Mouse (Mus musculus) left cerebral cortex, postnatal 4 days (tissue): ENCODE data around the gene Gm12830. TPM values are rescaled to one million over a fixed set of nuclear protein-coding genes. Genes with fewer than 3 reads are reported as not detected.
A peak's percentile ranks its signal among the peaks of the same experiment; 100 is the strongest.

Experiments used
- DNase-seq: peaks from one replicate; pipeline ENCODE4 v3.0.0-alpha.2; 2022
- intact Hi-C: fragments of 180-260 bp; cut with DNase I; formaldehyde crosslinking; loops from one replicate; pipeline ENCODE4 v1.15.1; 2025
- total RNA-seq, 2 experiments: library from RNA; stranded (reverse); gene quantifications; 2 replicates each; pipeline ENCODE4 v1.2.3; 2021

The Gm12830 gene
- total RNA-seq, 2 experiments from 2014 or later, result not detected

DNA sequence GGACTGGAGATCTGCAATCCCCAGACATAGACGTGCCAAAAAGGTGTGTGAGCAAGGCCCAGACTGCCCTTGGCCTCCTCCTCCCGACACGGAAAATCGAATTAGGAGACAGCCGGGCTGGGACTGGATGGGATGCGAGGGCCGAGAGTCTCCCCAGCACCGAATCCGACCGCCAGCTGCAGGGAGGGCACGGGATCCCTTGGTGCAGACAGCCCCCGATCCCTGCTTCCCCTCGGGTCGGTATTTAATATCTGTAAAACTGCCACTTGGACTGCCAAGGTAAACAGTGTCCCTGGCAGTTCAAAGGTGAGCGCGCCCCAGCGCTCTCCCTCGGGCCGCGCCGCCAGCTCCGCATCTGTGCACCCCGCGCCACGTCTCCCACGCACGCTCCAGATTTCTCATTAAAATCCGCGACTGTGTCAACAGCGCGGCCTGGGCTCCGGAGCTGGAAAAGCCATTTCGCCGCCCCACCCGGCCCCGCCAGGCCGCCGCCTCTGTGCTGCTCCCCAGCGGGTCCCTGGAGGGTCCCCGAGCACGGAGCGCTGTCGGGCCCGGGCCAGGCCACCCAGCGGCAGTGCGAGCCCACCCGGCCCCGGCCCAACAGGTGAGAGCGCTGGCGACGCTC, 21.7 kb downstream of the Gm12830 start:
- intact Hi-C loops, result no loop called here
- DNase-seq, result no peak

DNA sequence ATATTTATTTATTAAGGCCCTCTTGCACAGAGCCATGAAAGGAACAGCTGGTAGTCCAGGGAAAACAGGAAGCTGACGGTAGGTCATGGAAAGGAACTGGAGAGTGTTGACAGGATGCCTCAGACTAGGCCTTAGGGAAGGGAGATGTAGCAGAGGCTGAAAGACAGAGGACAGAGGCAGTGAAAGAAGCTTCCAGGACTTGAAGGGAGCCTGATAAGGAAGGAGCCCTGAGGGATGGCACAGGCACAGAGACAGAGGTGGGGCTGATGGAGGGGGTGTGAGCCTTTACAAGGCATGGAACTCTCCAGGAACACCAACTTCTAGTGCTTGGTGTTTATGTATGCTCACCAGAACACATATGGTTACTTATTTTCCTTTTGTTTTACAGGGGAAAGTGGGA, 23.1 kb downstream of the Gm12830 start:
- DNase-seq, result no peak
- intact Hi-C loops, result no loop called here

DNA sequence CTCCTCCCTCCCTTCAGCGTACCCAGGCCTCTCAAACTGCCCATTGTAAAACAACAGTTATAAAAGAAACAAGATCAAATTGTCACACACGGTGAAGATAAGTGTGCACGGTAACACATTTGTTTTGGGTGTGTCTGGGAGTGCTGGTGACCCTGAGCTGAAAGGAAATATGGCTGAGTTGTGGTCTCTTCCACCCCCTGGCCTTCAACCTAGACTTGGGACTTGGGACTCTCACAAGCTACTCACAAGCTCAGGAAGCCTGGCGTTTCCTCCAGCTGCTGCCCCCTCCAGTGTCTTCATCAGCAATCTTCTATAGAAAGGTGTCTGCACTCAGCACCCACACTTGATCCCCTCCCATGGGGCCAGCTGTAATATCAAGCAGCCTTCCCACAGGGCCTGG, 24.1 kb downstream of the Gm12830 start:
- no peak for DNase-seq
- intact Hi-C loops, result no loop called here

DNA sequence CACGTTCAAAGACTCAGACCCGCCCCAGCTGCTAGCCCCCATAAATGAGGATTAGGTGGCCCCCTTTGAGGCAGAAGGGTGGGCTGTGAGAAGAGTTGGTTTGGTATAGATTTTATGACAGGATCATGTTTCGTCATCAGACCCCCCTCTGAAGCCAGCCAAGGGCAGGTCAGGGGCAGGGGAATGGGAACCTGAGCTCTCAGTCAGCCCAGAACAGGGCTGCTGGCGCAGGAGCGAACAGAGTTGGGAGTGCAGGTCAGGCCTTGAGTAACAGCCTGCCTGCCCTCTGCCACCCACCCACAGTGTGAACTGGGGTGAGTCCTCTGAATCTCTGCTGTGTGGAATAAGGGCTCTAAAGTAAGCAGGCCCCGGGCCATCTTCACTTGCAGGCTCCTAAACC, 25.2 kb downstream of the Gm12830 start:
- intact Hi-C loops, result no loop called here
- DNase-seq, result no peak

DNA sequence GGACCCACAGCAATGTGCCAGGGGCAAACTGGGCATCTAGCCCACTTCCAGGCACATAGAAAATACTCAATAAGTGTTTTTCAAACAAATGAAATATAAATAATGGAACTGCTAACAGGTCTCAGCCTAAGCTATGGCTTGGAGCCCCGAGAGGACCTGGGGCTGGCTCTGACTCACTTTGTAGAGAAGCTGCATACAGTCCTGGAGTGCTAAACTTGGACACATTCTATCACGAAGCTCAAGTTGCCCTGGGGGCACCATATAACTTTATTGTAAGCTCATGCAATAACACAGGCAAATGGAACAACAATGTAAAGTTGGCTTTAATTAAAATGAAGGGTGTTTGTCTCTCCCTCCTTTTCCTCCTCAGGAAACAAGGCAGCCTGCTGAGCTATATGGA, 32.4 kb downstream of the Gm12830 start:
- DNase-seq, result no peak
- intact Hi-C loops, result no loop called here

DNA sequence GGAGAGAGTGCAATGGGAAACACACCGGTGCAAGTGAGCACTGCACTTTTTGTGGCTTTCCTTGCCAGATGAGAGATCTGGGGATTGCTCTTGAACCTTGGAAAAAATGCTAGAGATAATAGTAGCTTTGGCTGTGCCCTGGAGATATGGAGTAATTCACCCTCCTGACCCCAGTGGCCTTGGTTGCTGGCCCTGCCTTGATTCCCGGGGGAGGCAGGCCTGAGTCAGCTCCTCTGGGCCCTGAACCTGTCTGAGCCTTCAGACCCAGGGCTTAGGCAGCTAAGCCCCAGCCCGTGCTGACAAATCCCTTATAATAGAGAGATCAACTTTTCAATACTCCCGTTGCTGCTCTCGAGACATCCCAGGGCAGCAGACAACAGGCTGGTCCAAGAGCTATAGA, 36.9 kb downstream of the Gm12830 start:
- no peak for DNase-seq
- intact Hi-C loops, result no loop called here

DNA sequence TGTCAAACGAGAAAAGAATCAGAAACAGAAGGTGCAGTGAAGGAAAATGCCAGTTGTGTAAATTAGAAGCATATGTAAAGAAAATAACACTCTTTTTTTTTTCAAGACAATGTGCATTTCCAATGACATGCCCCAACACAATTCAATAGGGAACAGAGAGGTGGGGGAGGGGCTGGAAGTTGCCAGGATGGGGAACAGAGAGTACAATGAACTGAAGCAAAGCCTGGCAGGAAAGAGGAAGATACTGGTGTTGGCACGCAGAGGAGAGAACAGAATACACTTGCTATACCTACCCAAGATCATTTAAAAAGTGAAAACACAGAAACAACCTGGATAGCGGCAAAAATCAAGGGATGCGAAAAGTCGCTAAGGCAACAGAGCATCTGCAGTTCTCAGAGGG, 41.6 kb downstream of the Gm12830 start:
- DNase-seq, result no peak
- intact Hi-C loops, result no loop called here

DNA sequence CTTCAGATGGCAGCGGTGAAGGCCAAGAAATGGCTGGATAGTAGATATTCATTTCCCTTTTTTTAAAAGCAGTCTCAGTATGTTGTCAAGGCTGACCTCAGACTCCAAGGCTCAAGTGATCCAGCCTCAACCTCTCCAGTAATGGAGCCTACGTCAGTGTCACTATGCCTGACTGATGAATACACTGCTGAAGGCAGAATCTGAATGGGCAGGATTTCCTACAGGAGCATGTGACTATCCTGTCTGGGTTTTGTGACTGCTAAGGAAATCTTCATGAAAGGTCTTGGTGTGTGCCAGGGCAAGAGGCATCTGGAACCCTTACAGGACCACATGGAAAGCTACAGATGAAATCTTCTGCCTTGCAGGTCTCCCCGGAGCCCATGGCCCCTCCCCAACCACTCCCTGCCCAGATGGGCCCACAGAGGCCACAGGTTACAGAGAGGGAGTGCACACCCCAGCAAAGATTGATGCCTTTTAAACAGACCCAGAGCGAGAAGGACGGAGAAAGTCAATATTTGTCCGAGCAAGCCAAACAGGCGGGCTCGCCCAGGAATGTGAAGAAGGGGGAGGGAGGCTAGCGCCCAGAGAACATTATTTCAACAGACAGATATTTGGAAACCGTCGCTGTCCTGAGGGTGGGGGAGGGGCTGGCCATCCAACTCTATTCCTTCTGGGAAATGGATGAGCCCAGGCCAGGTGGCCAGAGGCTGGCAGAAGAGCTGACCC, 48.4 kb downstream of the Gm12830 start:
- no peak for DNase-seq
- intact Hi-C loops, result no loop called here

DNA sequence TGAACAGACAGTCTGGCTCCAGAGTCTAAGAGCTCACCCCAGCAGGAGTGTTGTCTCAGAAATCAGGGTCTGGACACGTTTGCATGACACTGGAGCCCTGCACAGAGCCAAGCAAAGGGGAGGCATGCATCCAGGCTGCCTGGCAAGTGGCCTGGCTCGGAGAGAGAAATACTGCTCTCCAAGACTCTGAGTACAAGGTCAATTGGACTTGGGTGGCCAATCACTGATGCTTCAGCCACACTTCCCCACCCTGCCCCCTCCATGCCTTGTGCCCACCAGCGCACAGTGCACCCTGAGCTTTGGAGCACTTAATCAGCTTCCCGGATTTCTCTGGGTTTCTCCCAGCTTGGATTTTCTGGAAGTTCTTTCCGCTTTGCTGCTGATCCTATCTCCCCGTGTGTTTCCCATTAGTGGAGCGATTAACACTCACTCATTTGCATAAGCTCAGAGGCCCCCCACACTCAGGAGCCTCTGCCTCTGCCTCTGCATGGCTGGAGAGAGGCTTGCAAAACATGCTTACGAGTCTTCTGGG, 55.0 kb downstream of the Gm12830 start:
- DNase-seq, result peak; percentile 42
- intact Hi-C loops, result no loop called here

DNA sequence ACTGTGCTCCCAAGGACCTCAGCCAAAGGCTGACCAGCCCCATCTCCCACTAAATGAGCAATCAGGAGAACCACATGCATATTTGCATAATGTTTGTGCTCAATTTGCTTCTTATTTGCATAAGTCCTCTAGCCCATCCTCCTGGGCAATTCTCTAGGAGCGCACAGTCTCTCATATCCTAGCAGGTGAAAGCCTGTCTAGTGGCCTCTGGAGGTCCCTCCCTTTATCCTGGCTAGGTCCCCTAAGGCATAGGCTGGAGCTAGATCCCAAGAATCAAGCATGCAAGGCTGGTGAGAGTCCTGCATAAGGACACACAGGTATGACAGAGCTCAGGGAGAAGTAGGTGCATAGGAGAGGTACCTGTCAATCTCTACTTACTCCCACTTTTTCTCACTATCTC, 60.7 kb downstream of the Gm12830 start:
- no peak for DNase-seq
- intact Hi-C loops, result no loop called here

DNA sequence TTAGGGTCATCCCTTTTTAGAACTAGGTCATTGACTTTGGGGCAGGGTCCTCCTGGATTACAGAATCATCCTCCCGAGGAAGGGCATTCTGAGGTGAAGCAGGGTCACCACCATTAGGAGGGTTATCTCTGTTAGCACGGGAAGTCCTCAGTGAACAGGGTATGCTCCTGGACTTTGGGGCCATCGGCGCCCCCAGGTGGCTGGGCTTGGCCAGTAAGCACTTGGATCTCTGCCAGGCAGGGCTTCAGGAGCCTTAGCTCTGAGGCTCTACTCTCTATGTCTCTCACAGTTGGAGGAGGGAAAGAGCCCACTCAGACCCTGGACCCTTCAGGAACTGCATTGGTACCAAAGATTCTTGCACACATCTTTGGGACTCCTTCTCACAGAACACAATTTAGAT, 76.3 kb downstream of the Gm12830 start:
- intact Hi-C loops, result no loop called here
- peak; percentile 49 for DNase-seq

DNA sequence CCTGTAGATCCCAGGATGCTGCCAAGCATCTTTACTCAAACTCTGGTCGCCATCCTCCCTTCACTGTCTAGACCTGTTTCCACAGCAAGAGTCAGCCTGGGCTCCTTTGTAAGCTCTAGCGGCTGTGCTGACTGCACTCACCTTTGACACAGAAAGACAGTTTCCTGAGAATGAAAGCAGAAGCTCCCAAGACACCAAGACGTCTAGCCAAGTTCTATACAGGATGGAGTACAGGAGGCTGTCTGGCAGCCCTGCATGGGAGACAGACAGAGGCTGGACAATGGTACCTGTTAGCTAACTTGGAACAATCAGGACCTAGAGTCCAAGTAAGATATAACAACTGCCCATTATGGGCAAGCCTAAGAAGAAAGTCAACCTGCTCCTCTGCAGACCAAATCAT, 78.4 kb downstream of the Gm12830 start:
- DNase-seq, result no peak
- intact Hi-C loops, result loop anchor here (5.0 kb wide), 1 partner anchor 157 kb away; the partner anchor contains the start of gene Tal1

DNA sequence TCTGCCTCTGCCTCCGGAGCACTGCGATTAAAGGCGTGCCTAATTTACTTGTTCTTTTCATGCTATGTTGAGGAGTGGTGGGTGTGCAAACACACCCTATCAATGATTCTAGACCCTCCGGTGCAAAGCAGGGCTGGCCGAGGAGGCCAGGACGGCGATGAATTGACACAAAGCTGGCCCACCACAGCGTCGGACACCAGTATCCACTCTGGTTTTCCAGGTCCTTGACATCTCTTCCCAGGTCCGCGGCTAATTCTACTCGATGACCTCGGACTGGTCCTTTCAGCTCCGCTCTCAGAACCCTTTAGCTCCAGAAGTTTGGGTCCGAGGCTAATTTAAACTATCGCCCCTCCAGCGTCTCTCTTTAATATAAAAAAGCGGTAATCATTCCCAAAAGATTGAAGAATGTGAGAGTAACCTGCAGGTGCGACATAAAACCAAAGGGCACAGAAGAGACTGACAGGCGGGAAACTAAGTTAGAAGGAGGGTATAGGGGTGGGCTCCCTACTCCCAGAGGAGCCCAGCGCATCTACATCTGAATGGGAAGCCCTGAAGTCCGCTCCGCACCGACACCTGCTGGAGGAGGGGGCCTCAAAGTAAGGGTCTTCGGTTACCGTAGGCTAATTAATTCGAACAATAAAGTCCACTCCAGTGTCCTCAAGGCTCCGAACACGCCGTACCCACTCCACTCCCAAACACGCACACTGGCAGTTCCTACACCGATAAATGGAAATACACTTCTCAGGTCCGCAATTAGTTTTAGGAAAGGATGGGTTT, 79.5 kb downstream of the Gm12830 start:
- intact Hi-C loops, result loop anchor here (5.0 kb wide), 1 partner anchor 156 kb away; the partner anchor contains the start of gene Tal1
- DNase-seq, result no peak

DNA sequence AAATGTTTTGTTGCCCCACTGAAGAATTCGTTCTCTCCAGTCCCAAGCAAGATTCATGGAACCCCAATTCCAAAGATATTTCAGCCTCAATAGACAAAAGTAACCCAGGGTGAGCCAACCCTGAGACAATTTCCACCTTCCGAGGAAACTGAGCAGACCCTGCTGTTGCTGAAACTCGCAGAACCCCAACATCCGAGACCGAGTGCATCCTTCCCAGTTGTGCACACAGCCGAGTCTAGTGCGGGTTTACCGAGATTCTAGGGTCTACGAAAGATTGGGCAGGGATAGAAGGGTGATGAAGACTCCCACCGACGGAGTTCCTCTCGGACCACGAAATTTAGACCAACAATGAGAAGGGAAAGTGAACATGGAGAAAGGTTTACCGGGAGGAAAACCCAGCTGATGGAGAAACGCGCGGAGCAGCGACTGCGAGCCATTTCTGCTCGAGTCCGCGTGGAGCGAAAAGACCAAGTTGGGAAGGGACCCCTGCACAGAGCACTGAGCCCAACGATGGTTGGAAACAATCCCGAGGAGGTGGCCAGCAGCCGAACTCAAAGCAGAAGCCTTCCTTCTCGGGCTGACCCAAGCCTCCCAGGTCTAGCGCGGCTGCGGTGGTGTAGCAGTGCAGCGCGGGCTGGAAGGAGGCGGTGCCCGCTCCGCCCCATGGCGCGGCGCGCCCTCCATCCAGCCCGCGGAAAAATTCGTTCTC, 80.3 kb downstream of the Gm12830 start:
- intact Hi-C loops, result loop anchor here (5.0 kb wide), 1 partner anchor 156 kb away; the partner anchor contains the start of gene Tal1
- peak; percentile 4 for DNase-seq

DNA sequence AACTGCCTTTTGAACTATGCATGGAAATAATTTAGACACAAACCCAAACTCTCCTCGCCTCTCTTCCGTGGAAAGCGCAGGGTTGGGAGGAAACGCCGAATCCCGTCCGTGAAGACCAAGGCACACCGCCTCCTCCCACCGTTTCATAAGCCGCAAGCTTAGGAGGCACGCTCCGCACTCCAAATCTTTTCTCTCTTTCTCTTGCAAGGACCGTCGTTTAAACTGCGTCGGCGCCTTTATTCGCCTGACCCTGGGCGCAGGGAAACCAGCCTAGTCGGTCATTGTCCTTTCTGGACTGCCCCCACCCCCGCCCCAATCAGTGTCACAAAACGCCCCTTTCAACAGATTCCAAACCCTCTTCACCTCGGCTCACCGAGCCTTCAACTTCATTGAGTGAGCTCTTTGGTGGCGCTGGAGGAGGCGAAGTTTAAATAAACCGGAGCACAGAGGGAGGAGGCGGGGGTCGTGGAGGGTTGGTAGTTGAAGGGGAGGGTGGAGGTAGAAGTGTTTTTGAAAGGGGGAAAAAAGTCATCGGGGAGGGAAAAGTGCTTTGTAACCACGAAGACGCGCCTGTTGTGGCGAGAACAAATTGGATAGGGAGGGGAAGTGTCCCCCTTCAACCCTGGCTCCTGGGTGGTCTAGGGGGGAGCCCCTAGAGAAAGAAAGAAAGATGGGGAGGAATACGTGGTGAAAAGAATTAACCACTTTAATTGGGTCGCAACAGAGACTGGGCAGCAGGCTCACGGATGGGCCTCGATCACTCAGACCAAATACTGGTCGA, 81.3 kb downstream of the Gm12830 start:
- DNase-seq, result no peak
- intact Hi-C loops, result loop anchor here (5.0 kb wide), 1 partner anchor 154 kb away; the partner anchor contains the start of gene Tal1

DNA sequence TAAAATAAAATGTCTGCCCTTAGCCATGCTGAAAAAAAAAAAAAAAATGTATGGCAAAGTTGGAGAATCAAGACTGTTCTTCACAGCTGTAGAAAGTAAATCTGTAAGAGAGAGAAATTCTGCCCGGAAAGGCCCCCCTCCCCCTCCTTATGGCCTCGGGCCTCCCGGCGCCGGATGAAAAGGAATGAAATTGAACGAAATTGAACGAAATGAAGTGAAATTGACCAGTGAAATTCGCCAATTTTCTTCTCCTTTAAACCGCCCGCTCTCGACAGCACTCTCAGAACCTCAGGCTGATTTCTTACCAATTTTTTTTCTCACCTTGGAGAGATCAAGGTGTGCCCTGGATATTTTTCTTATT, 81.9 kb downstream of the Gm12830 start:
- intact Hi-C loops, result loop anchor here (5.0 kb wide), 1 partner anchor 154 kb away; the partner anchor contains the start of gene Tal1
- no peak for DNase-seq

DNA sequence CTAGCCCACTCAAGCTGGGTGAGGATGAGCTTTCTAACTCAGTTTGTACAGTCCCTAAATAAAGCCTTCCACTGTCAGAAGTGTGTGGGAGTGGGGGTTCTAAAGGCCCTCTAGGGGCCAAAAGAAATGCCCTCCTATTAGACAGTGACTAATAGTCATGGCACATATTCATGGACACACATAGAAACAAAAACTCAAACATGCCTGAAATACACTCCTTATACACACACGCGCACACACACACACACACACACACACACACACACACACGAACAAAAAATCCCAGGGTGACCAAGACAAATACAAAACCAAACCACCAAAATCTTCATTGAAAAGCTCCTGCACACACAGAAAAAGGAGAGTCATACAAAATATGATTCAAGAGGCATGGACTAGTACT, 84.0 kb downstream of the Gm12830 start:
- no peak for DNase-seq
- intact Hi-C loops, result no loop called here
